Mouse (Mus musculus): ENCODE data around the gene Ngef.

Ngef gene

GRCm38 (mm10) chr1:87573800-87574215 is at the start of gene Ngef:
Gene Ngef (minus strand): TSS chr1:87573870.
- no peak for DNase-seq (ENCODE audit: low read depth, low spot score)

- peak; percentile 61 for DNase-seq (ENCODE audit: low read depth, low spot score)
Measured at GRCm38 (mm10) chr1:87621858-87622279, 48.2 kb upstream of the Ngef start.

- peak; percentile 68 for DNase-seq (ENCODE audit: low read depth, low spot score)
Measured at GRCm38 (mm10) chr1:87621146-87621857, 47.6 kb upstream of the Ngef start.

DNA sequence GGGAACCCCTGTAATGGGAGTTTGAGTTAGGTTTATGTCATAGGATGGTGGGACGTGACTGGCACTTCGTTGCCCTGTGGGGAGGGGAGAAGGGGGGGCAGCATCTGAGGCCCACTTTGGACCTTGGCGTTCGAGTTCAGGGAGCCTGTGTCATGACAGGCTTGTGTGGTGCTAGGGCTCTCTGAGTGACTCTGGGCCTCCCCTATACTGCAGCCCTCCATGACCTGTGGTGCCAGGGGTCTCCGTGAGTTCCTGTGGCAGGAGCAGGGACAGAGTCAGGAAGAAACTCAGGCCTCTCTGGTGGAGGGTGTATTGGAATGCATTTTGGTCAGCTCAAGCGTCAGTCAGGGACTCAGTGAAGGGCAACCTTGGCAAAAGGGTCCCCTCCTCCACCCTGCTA is 47.0 kb upstream of the Ngef start:
- DNase-seq (ENCODE audit: low read depth, low spot score), result no peak

GRCm38 (mm10) chr1:87620211-87620668 is 46.6 kb upstream of the Ngef start, which contains the start of gene Inpp5d:
Gene Inpp5d (plus strand): TSS chr1:87620312.
- DNase-seq (ENCODE audit: low read depth, low spot score), result peak; percentile 84

- DNase-seq (ENCODE audit: low read depth, low spot score), result no peak
Measured at GRCm38 (mm10) chr1:87614576-87615295, 41.1 kb upstream of the Ngef start.

GRCm38 (mm10) chr1:87608416-87609046 is 34.9 kb upstream of the Ngef start:
- DNase-seq (ENCODE audit: low read depth, low spot score), result peak; percentile 88

DNA sequence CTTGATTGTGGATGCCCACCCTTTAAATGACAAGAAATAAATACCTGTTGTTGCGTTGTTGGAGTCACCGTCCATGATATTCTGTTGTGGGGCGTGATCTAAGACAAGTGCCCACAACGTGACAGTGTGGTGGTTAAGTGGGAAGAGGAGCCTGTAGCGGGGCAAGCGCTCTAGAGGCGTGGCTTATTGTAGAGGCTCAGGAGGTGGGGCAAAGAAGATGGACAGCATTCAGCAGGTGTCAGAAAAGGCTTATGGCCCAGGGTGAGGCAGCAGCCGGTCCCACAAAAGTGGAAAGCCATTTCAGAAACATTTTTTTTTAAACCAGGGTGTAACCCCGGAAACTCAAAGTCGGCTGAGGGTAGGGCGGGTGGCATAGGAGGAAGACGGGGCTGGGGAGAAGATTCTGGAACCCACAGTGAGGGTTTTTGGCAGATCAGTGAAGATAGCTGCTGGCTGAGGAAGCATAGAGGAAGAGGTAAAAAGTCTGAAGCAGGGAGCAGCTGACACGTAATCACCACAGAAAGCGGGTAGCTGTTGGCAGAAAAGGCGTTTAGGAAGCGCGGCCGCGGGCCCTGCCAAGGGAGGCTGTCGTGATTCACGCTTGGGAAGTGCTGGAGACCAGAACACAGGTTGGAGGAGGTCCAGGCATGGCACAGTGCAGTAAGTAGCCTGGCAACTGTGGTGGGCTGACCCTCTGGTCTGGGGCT is 33.9 kb upstream of the Ngef start:
- peak; percentile 79 for DNase-seq (ENCODE audit: low read depth, low spot score)

GRCm38 (mm10) chr1:87605296-87605695 is 31.6 kb upstream of the Ngef start:
- DNase-seq (ENCODE audit: low read depth, low spot score), result no peak

DNA sequence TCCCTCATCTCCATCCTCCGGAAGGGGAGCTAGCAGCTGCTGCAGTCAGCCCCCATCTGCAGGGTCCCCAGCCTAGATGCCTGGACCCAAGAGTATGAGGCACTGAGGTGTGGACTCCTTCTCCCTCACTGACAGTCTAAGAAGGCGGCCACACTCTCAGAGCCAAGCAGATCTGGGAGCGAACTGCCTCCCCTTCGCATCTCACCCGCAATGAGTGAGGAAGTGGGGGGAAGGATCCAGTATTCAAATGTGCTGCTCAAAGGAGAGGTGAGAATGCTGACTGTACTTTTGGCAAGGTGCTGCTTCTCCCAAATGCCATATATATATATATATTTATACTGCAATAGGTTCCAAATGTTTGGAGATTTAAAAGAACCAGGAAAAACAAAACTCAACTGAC is 29.7 kb upstream of the Ngef start:
- DNase-seq (ENCODE audit: low read depth, low spot score), result no peak

DNA sequence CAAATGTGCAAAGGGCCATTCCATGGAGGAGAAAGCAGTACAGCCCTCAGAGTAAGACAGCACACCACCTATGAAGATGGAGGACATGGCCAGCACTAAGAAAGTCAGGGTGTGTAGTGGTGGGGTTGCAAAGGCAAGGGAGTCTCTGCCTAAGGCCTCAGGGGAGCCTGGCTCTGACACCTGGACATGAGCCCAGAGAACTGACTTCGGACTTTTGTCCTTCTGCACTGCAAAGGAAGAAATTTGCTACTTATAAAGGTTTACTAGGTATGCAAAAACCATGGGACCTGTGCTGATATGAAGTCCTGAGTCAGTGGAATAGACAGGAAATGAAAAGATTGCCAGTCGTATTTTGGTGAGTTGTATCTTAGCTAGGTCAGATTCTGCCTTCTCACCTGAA is 28.1 kb upstream of the Ngef start:
- DNase-seq (ENCODE audit: low read depth, low spot score), result no peak

GRCm38 (mm10) chr1:87600533-87600932 is 26.9 kb upstream of the Ngef start:
- no peak for DNase-seq (ENCODE audit: low read depth, low spot score)

DNA sequence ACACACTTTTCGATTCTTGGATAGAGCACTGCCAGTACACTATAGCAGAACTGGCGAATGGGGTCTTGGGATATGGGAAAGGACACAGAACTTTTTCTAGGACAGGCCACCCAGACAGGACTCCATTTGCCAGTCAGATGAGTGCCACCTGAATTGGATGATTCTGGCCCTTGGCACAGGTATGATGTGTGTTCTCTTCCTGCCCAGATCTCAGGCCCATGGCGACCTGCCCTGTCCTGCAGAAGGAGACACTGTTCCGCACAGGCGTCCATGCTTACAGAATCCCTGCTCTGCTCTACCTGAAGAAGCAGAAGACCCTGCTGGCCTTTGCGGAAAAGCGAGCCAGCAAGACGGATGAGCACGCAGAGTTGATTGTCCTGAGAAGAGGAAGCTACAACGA is 21.0 kb upstream of the Ngef start:
- DNase-seq (ENCODE audit: low read depth, low spot score), result no peak

GRCm38 (mm10) chr1:87594261-87594660 is 20.6 kb upstream of the Ngef start:
- DNase-seq (ENCODE audit: low read depth, low spot score), result no peak

DNA sequence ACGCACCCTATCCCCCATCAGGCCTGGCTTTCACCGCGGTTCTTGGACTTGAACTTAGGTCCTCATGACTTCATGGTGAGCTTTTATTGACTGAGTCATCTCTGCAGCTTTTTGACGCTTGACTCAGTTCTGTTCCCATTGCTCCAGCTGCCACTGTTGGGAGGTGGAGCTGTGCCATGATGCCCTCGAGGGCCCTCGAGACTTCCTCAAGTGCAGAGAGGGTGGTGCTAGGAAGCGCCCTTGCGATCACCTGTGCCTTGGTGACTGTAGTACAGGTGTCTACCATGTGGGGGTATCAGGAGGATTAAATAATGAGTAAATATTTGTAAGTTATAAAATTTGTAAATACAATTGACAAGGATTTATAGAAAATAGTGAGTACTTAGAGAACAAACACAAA is 16.3 kb upstream of the Ngef start:
- no peak for DNase-seq (ENCODE audit: low read depth, low spot score)

GRCm38 (mm10) chr1:87589162-87589561 is 15.5 kb upstream of the Ngef start:
- no peak for DNase-seq (ENCODE audit: low read depth, low spot score)

DNA sequence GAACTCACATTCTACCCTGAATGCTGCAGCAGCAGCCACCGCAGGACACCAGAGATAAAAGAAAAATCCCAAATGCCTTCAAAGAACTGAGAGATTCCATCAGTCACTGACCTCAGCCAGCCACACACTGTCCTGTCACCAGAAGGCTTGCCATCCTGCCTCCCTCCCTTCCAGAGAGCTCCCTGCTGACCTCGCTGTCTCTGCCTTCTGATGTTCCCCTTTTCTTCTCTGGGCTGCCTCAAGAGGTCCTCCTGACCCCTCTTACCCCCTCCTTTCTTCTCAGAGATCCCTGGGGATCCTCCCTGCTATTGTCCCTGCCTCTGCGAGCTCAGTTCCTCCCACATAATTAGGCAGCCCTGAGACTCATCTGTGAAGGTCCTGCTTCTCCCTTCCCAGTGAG is 7.2 kb upstream of the Ngef start:
- no peak for DNase-seq (ENCODE audit: low read depth, low spot score)

DNA sequence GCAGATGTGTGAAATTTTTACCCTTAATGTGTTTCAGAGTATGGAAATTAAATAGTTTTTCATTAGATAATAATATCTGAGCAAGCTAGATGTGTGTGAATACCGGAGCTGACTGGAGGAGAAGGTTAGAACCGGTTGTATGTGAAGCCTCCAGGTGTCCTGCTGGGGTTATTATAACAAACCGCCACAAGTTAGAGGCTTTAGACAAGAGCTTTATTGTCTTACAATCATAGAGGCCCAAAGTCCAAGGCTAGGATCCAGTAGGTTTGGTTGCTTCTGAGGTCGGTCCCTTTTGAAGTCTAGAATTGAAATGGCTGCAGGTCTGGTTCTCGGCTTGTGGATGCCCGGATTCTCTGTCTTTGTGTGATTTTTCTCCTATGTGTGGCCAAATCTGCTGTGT is 5.3 kb upstream of the Ngef start:
- no peak for DNase-seq (ENCODE audit: low read depth, low spot score)

DNA sequence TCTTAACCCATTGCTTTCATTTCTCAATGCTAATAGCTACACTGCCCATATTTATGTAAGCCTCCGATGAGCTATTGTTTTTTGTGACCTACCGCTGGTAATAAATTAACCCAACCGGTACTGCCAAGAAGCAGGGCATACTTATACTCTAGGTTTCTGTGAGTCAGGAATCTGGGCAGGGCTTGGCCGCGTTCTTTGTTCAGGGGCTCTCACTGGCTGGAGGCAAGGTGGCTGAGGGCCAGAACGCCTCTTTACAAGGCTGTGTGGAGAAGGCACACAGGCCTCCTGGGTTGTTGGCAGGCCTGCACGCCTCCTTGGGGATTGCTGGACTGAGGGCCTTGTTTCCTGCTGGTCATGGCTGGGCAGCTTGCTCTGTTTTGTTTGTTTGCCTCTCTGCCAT is 1.1 kb upstream of the Ngef start:
- no peak for DNase-seq (ENCODE audit: low read depth, low spot score)

DNA sequence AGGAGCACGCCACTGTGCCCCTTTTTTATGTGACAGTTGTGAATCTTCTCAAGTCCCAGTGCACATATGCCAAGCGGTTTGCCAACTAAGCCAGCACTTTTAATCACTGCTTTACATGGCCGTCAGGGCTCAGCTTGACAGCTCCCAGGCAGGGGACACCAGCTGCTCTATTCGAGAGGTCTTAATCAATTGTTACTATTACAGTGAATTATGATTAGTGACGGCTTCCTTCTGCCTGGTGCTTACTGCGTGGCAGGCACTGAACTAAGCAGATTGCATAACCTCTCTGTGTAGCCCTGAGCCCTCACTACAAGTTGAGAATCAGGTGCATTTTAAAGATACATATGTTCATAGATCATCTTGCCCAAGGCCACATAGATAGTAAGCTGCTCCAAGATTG is 683 bp upstream of the Ngef start:
- DNase-seq (ENCODE audit: low read depth, low spot score), result no peak

DNA sequence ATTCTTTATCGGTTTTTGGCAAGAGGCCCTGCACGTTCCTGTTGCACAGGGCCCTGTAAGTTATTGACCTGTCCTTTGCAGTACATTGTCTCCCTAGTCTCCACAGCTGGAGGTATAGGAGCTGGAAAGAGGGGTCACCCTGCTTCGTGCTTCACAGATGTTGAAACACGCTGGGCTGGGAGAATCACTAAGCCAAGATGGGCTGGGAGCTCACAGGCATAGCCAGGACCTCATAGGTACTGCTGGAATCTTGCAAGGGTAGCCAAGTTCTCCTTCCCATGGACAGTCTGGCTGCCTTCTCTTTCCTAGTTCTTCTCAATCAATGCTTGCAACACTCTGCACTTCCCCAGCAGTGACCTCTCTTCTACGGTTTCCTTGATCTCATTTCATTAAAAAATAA is 409 bp downstream of the Ngef start:
- DNase-seq (ENCODE audit: low read depth, low spot score), result no peak

GRCm38 (mm10) chr1:87568398-87568797 is 5.3 kb downstream of the Ngef start:
- DNase-seq (ENCODE audit: low read depth, low spot score), result peak; percentile 68
